Mouse (Mus musculus) myocyte (in vitro differentiated cells): Measurements from ENCODE around the gene Lor.

Source experiments
- CEBPB ChIP-seq: IDR thresholded peaks from 2 replicates; pipeline ENCODE4 v1.6.1; 2011; ENCODE audit warnings: mild to moderate bottlenecking, moderate library complexity; ENCODE audit not compliant: poor library complexity, insufficient read depth, severe bottlenecking
- E2F4 ChIP-seq: IDR thresholded peaks from one replicate; pipeline ENCODE4 v1.6.1; 2011; ENCODE audit warnings: mild to moderate bottlenecking, control low read depth, moderate library complexity; ENCODE audit not compliant: insufficient read depth
- MAX ChIP-seq: IDR thresholded peaks from one replicate; pipeline ENCODE4 v1.6.1; 2011; ENCODE audit warnings: low read depth, mild to moderate bottlenecking, control low read depth
- MYOD1 ChIP-seq, 3 experiments: IDR thresholded peaks; one replicate each; pipeline ENCODE4 v1.6.1; 2011; ENCODE audit warnings: control low read depth in 2 of 3, low read depth in 2 of 3, mild to moderate bottlenecking in 2 of 3, moderate library complexity in 1 of 3; ENCODE audit not compliant: insufficient read length in 2 of 3, control insufficient read depth in 1 of 3
- MYOG ChIP-seq, 3 experiments: IDR thresholded peaks; one replicate each; pipeline ENCODE4 v1.6.1; 2011; ENCODE audit warnings: control low read depth in 2 of 3, low read depth in 2 of 3, mild to moderate bottlenecking in 2 of 3; ENCODE audit not compliant: insufficient read length in 2 of 3, control insufficient read depth in 1 of 3, insufficient read depth in 1 of 3
- POLR2A ChIP-seq: IDR thresholded peaks from one replicate; pipeline ENCODE4 v1.6.1; 2011; ENCODE audit warnings: low read depth, mild to moderate bottlenecking, control low read depth, moderate library complexity; ENCODE audit not compliant: insufficient read length
- POLR2AphosphoS2 ChIP-seq: IDR thresholded peaks from one replicate; pipeline ENCODE4 v1.6.1; 2011; ENCODE audit warnings: low read depth, control low read depth; ENCODE audit not compliant: insufficient read length
- REST ChIP-seq: IDR thresholded peaks from one replicate; pipeline ENCODE4 v1.6.1; 2011; ENCODE audit warnings: mild to moderate bottlenecking, control low read depth, moderate library complexity; ENCODE audit not compliant: insufficient read depth, insufficient read length
- SRF ChIP-seq: IDR thresholded peaks from one replicate; pipeline ENCODE4 v1.6.1; 2011; ENCODE audit warnings: low read depth; ENCODE audit not compliant: control insufficient read depth, insufficient read length
- TCF12 ChIP-seq: IDR thresholded peaks from one replicate; pipeline ENCODE4 v1.6.1; 2011; ENCODE audit warnings: mild to moderate bottlenecking, control low read depth; ENCODE audit not compliant: poor library complexity, insufficient read depth, severe bottlenecking
- USF1 ChIP-seq: IDR thresholded peaks from one replicate; pipeline ENCODE4 v1.6.1; 2011; ENCODE audit warnings: low read depth, mild to moderate bottlenecking, control low read depth, moderate library complexity

DNA sequence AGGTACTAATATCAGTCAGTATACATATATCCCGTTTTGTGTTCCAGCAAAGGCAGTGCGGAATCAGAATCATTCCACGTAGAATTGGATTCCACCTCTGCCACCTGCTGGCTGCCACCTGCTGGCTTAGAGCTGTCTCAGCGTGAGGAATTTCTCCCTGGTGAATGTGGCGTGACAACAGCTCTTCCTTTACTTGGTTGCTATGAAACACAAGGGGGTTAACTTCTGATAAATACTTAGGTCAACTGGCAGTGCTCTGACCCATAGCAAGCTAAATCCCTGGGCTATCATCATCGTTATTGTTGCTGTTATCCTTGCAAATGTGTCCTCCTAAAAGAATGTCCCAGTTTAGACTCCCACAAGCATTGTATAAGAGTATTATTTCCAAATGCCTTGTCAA lies 23.6 kb upstream of the Lor start:
- no peak for TF ChIP-seq MYOG (IDR thresholded peaks at IDR 0.05; ENCODE audit: control insufficient read depth in 1 of 3, insufficient read depth in 1 of 3, insufficient read length in 2 of 3, low read depth in 2 of 3)
- no peak for TF ChIP-seq CEBPB
- TF ChIP-seq POLR2A, result no peak
- no peak for TF ChIP-seq E2F4
- TF ChIP-seq POLR2AphosphoS2, result no peak
- no peak for TF ChIP-seq USF1
- TF ChIP-seq TCF12, result no peak
- TF ChIP-seq REST, result no peak
- TF ChIP-seq MAX, result no peak
- TF ChIP-seq MYOD1 (IDR thresholded peaks at IDR 0.05; ENCODE audit: control insufficient read depth in 1 of 3, insufficient read length in 2 of 3, low read depth in 2 of 3), result no peak
- TF ChIP-seq SRF, result no peak
